ENCODE assay signal across 22 mouse cellular contexts in genomic region chr4:128099515-128099914, GRCm38 (mm10).
DNase-seq lines count a peak whose midpoint lies in the region; ATAC-seq lines count a peak whose summit lies in the region.
"Had no signal": no experiment of that assay in that cellular context is flagged by ENCODE, and none has a peak within 500 bp of the region (broad histone marks: within the 10 kb centered on the region; RNA-seq: fewer than 3 reads in every experiment).

No protein-coding gene starts in this region.

- peaks cover 52% of the 10 kb centered on the region for H3K9me3 ChIP-seq in megakaryocyte, embryonic 14.5 days
- H3K9me3 ChIP-seq in midbrain, embryonic 14.5 days (ENCODE audit: control insufficient read depth, low read length) = no peaks in the 10 kb centered on the region
- no peaks in the 10 kb centered on the region for H3K9me3 ChIP-seq in midbrain, embryonic 15.5 days
- H3K9me3 ChIP-seq in intestine, embryonic 16.5 days (ENCODE audit: control insufficient read depth, low read length) = no peaks in the 10 kb centered on the region
- H3K9me3 ChIP-seq: forebrain, embryonic 10.5 days; forebrain, embryonic 13.5 days; heart, embryonic 12.5 days; heart, embryonic 15.5 days; hindbrain, embryonic 10.5 days had no signal

- H3K4me2 ChIP-seq in midbrain, embryonic 14.5 days (ENCODE audit: low read length) = no peak overlapping the region
- no peak overlapping the region for H3K4me2 ChIP-seq in midbrain, embryonic 15.5 days
- no peak overlapping the region for H3K4me2 ChIP-seq in intestine, embryonic 16.5 days (ENCODE audit: low read depth, low read length)
- H3K4me2 ChIP-seq: forebrain, embryonic 13.5 days; heart, embryonic 12.5 days; heart, embryonic 15.5 days had no signal

- no peaks in the 10 kb centered on the region for H3K4me1 ChIP-seq in megakaryocyte, embryonic 14.5 days
- peaks cover 20% of the 10 kb centered on the region for H3K4me1 ChIP-seq in midbrain, embryonic 14.5 days (ENCODE audit: control insufficient read depth, insufficient read depth, low read length)
- peaks cover 14% of the 10 kb centered on the region for H3K4me1 ChIP-seq in midbrain, embryonic 15.5 days
- no peaks in the 10 kb centered on the region for H3K4me1 ChIP-seq in intestine, embryonic 16.5 days (ENCODE audit: control insufficient read depth, insufficient read depth, low read length)
- H3K4me1 ChIP-seq: heart, embryonic 12.5 days; heart, embryonic 15.5 days had no signal

- no peaks in the 10 kb centered on the region for H3K36me3 ChIP-seq in megakaryocyte, embryonic 14.5 days (replicated peaks; ENCODE audit: low read length)
- H3K36me3 ChIP-seq in midbrain, embryonic 14.5 days (ENCODE audit: control insufficient read depth, insufficient read depth, low read length) = no peaks in the 10 kb centered on the region
- no peaks in the 10 kb centered on the region for H3K36me3 ChIP-seq in midbrain, embryonic 15.5 days (replicated peaks)
- no peaks in the 10 kb centered on the region for H3K36me3 ChIP-seq in intestine, embryonic 16.5 days (ENCODE audit: control insufficient read depth, insufficient read depth, low read length)
- H3K36me3 ChIP-seq: forebrain, embryonic 10.5 days; heart, embryonic 12.5 days; heart, embryonic 15.5 days; hindbrain, embryonic 10.5 days had no signal

- WGBS in midbrain, embryonic 14.5 days = 68% methylated on average over 5 of the region's 5 CpGs
- WGBS in midbrain, embryonic 15.5 days = 72% methylated on average over 5 of the region's 5 CpGs
- WGBS in intestine, embryonic 16.5 days = 87% methylated on average over 5 of the region's 5 CpGs

- no peak for DNase-seq in frontal cortex, postnatal 10 days (ENCODE audit: low spot score in 2 of 2)
- no peak for DNase-seq in midbrain, embryonic 14.5 days
- DNase-seq: adrenal gland, adult 8-10 months; adrenal gland, postnatal 25 days; cerebellum, adult 18-20 months; cerebellum, adult 9-10 months; gastrocnemius, postnatal 25 days; heart, adult 18-20 months; heart, postnatal 10 days; heart, postnatal 36 days had no signal

- H3K9ac ChIP-seq in midbrain, embryonic 14.5 days (replicated peaks; ENCODE audit: low read length) = no peak overlapping the region
- H3K9ac ChIP-seq in midbrain, embryonic 15.5 days = no peak overlapping the region
- H3K9ac ChIP-seq in intestine, embryonic 16.5 days (ENCODE audit: low read depth, low read length) = no peak overlapping the region
- H3K9ac ChIP-seq: forebrain, embryonic 13.5 days; heart, embryonic 12.5 days; heart, embryonic 15.5 days had no signal

- ATAC-seq in frontal cortex, adult (ENCODE audit: low TSS enrichment) = peak; percentile 62
- ATAC-seq in megakaryocyte, adult 5-6 weeks (ENCODE audit: poor library complexity, severe bottlenecking) = no peak
- no peak for ATAC-seq in midbrain, embryonic 14.5 days (ENCODE audit: low FRiP score, low TSS enrichment)
- no peak for ATAC-seq in midbrain, embryonic 15.5 days (replicated peaks)
- no peak for ATAC-seq in intestine, embryonic 16.5 days
- ATAC-seq: activated CD4-positive, CD25-positive, alpha-beta regulatory T cell, adult 4 months; hindbrain, embryonic 16.5 days had no signal

- no peaks in the 10 kb centered on the region for H3K27me3 ChIP-seq in megakaryocyte, embryonic 14.5 days (replicated peaks)
- no peaks in the 10 kb centered on the region for H3K27me3 ChIP-seq in midbrain, embryonic 14.5 days (ENCODE audit: control insufficient read depth, insufficient read depth, low read length)
- no peaks in the 10 kb centered on the region for H3K27me3 ChIP-seq in midbrain, embryonic 15.5 days (replicated peaks)
- no peaks in the 10 kb centered on the region for H3K27me3 ChIP-seq in intestine, embryonic 16.5 days (replicated peaks; ENCODE audit: control insufficient read depth, insufficient read depth, low read length)
- H3K27me3 ChIP-seq: forebrain, embryonic 13.5 days; heart, embryonic 15.5 days had no signal

- H3K27ac ChIP-seq in midbrain, embryonic 14.5 days (replicated peaks; ENCODE audit: low read depth, low read length) = peak overlapping the region; percentile 32; the same call in 1 of the 2 replicates
- no peak overlapping the region for H3K27ac ChIP-seq in midbrain, embryonic 15.5 days
- H3K27ac ChIP-seq in intestine, embryonic 16.5 days (ENCODE audit: low read length) = no peak overlapping the region
- H3K27ac ChIP-seq: forebrain, embryonic 10.5 days; forebrain, embryonic 13.5 days; heart, embryonic 15.5 days; hindbrain, embryonic 10.5 days had no signal

- peak overlapping the region; percentile 18 for H3K4me3 ChIP-seq in megakaryocyte, embryonic 14.5 days (replicated peaks)
- H3K4me3 ChIP-seq in midbrain, embryonic 14.5 days (replicated peaks; ENCODE audit: low read depth, low read length) = no peak overlapping the region
- no peak overlapping the region for H3K4me3 ChIP-seq in midbrain, embryonic 15.5 days
- H3K4me3 ChIP-seq in intestine, embryonic 16.5 days (ENCODE audit: low read length) = no peak overlapping the region
- H3K4me3 ChIP-seq: forebrain, embryonic 10.5 days; forebrain, embryonic 13.5 days; heart, embryonic 12.5 days; heart, embryonic 15.5 days; hindbrain, embryonic 10.5 days had no signal
